11 mouse cellular contexts compared by ENCODE assay signal in the genomic region with DNA sequence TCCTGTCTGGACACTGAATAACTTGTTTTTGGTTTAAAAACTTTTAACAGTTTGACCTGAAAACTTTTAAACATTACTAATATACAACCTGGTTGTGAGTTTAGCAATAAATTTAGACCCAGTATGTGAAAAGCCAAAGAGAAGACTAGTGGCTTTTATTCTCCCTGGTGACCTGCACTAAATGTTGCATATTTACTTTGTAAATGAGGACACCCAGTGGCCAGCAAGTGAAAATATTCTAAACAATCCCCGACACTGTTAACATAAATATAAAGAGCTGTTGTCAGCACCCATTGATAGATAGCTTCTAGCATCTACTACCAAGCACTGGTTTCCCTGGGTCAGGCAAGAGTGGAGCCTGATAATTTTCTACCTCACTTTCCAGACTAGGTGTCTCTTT.
DNase-seq lines count a peak whose midpoint lies in the region; ATAC-seq lines count a peak whose summit lies in the region.
"Had no signal": no experiment of that assay in that cellular context is flagged by ENCODE, and none has a peak within 500 bp of the region (broad histone marks: within the 10 kb centered on the region; RNA-seq: fewer than 3 reads in every experiment).

No protein-coding gene starts in this region.

- WGBS in kidney, embryonic 14.5 days = 4% methylated on average over 1 of the region's 1 CpGs
- 6% methylated on average over 1 of the region's 1 CpGs for WGBS in hindbrain, embryonic 14.5 days

- peak; percentile 49; the same call in 1 of the 2 replicates for ATAC-seq in kidney, embryonic 14.5 days (ENCODE audit: low FRiP score, low TSS enrichment)
- ATAC-seq in hindbrain, embryonic 14.5 days (ENCODE audit: low FRiP score) = no peak

- H3K27ac ChIP-seq in kidney, embryonic 14.5 days (ENCODE audit: low read depth, low read length) = no peak overlapping the region
- no peak overlapping the region for H3K27ac ChIP-seq in hindbrain, embryonic 14.5 days
- H3K27ac ChIP-seq: lung, embryonic 15.5 days had no signal

- H3K36me3 ChIP-seq in kidney, embryonic 14.5 days (ENCODE audit: control insufficient read depth, insufficient read depth, low read length) = no peaks in the 10 kb centered on the region
- peaks cover 7% of the 10 kb centered on the region; the same call in 1 of the 2 replicates for H3K36me3 ChIP-seq in hindbrain, embryonic 14.5 days (replicated peaks; ENCODE audit: control insufficient read depth, insufficient read depth)
- H3K36me3 ChIP-seq: lung, embryonic 15.5 days had no signal

- H3K9ac ChIP-seq in kidney, embryonic 14.5 days (ENCODE audit: low read depth, low read length) = no peak overlapping the region
- no peak overlapping the region for H3K9ac ChIP-seq in hindbrain, embryonic 14.5 days
- H3K9ac ChIP-seq: lung, embryonic 15.5 days had no signal

- 0 out of 2 replicates have a peak, but pooled peaks cover 3% of the 10 kb centered on the region for H3K4me1 ChIP-seq in kidney, embryonic 14.5 days (ENCODE audit: control insufficient read depth, insufficient read depth, low read length)
- H3K4me1 ChIP-seq in hindbrain, embryonic 14.5 days (replicated peaks; ENCODE audit: control insufficient read depth, insufficient read depth, low read length) = 0 out of 2 replicates have a peak, but pooled peaks cover 4% of the 10 kb centered on the region

- peak; percentile 66 for DNase-seq in cerebellum, adult 9-10 months
- no peak for DNase-seq in cerebellum, adult 11-12 months
- DNase-seq in kidney, adult 8-10 months = no peak
- peak; percentile 53 for DNase-seq in CD4-positive, CD25-positive, alpha-beta regulatory T cell, adult 2 months (ENCODE audit: low read depth, low spot score)
- DNase-seq in hindbrain, embryonic 14.5 days (ENCODE audit: low spot score) = peak; percentile 63
- no peak for DNase-seq in adrenal gland, postnatal 14 days
- no peak for DNase-seq in left cerebral cortex, adult 8-10 months (ENCODE audit: low spot score in 2 of 2)
- DNase-seq: B cell, adult 2 months; layer of hippocampus, postnatal 36 days had no signal

- no peak overlapping the region for H3K4me2 ChIP-seq in kidney, embryonic 14.5 days (replicated peaks; ENCODE audit: low read depth, low read length)
- no peak overlapping the region for H3K4me2 ChIP-seq in hindbrain, embryonic 14.5 days (replicated peaks)
- H3K4me2 ChIP-seq: lung, embryonic 15.5 days had no signal

- H3K27me3 ChIP-seq in kidney, embryonic 14.5 days (ENCODE audit: control insufficient read depth, insufficient read depth, low read length) = no peaks in the 10 kb centered on the region
- H3K27me3 ChIP-seq in hindbrain, embryonic 14.5 days (ENCODE audit: control insufficient read depth, insufficient read depth, low read length) = no peaks in the 10 kb centered on the region
- H3K27me3 ChIP-seq: lung, embryonic 15.5 days had no signal

- no peaks in the 10 kb centered on the region for H3K9me3 ChIP-seq in kidney, embryonic 14.5 days (ENCODE audit: control insufficient read depth, low read length)
- H3K9me3 ChIP-seq in hindbrain, embryonic 14.5 days (ENCODE audit: control insufficient read depth, low read length) = no peaks in the 10 kb centered on the region
- H3K9me3 ChIP-seq: lung, embryonic 15.5 days had no signal

- H3K4me3 ChIP-seq in kidney, embryonic 14.5 days (ENCODE audit: low read length) = no peak overlapping the region
- H3K4me3 ChIP-seq in hindbrain, embryonic 14.5 days (replicated peaks; ENCODE audit: low read length) = no peak overlapping the region
- H3K4me3 ChIP-seq: lung, embryonic 15.5 days had no signal

Comparison
In these comparisons a context has a peak if more than half of its experiments do, and no peak if none do; other contexts are left out.
1. DNase-seq: peak in cerebellum, adult 9-10 months (single experiment), CD4-positive, CD25-positive, alpha-beta regulatory T cell, adult 2 months (single experiment) and hindbrain, embryonic 14.5 days (single experiment); none in cerebellum, adult 11-12 months (single experiment), kidney, adult 8-10 months (0 of 2), adrenal gland, postnatal 14 days (single experiment) and left cerebral cortex, adult 8-10 months (0 of 2).